Mouse (Mus musculus) lung, embryonic 16.5 days (tissue): ENCODE results near the gene Kctd17. TPM values are rescaled to one million over a fixed set of nuclear protein-coding genes. Genes with fewer than 3 reads are reported as not detected.

ENCODE experiments used
- ATAC-seq: fragments of 200-750 bp; cut with Nextera tagmentation; 2 replicates; pipeline ENCODE4 v1.8.0; 2017; ENCODE audit warnings: low read depth, mild to moderate bottlenecking, moderate library complexity
- H3K27ac ChIP-seq: fragments of 300-500 bp; sonication (generic); 2 replicates; pipeline ENCODE4 v1.5.1; 2014; ENCODE audit warnings: mild to moderate bottlenecking, control low read depth, low read length
- H3K27me3 ChIP-seq: fragments of 300-500 bp; sonication (generic); 2 replicates; pipeline ENCODE4 v1.6.1; 2014; ENCODE audit warnings: low read depth, low read length, mixed read lengths; ENCODE audit not compliant: control insufficient read depth, insufficient read depth
- H3K36me3 ChIP-seq: fragments of 300-500 bp; sonication (generic); 2 replicates; pipeline ENCODE4 v1.6.1; 2014; ENCODE audit warnings: low read length; ENCODE audit not compliant: control insufficient read depth, insufficient read depth
- H3K4me1 ChIP-seq: fragments of 300-500 bp; sonication (generic); replicated peaks from 2 replicates; pipeline ENCODE4 v1.6.1; 2014; ENCODE audit warnings: low read length, mixed read lengths; ENCODE audit not compliant: control insufficient read depth, insufficient read depth
- H3K4me2 ChIP-seq: fragments of 300-500 bp; sonication (generic); 2 replicates; pipeline ENCODE4 v1.6.1; 2014; ENCODE audit warnings: low read depth, low read length, control low read depth
- H3K4me3 ChIP-seq: fragments of 300-500 bp; sonication (generic); 2 replicates; pipeline ENCODE4 v1.5.1; 2014; ENCODE audit warnings: mild to moderate bottlenecking, low read length, control low read depth
- H3K9ac ChIP-seq: fragments of 300-500 bp; sonication (generic); 2 replicates; pipeline ENCODE4 v1.6.1; 2014; ENCODE audit warnings: low read length, control low read depth
- H3K9me3 ChIP-seq: fragments of 300-500 bp; sonication (generic); 2 replicates; pipeline ENCODE4 v1.6.1; 2016; ENCODE audit warnings: low read length; ENCODE audit not compliant: control insufficient read depth
- WGBS: fragments of 180-500 bp; shearing (Covaris S2); extraction: QIAGEN DNeasy Blood & Tissue Kit; methylation state at CpG from one replicate; pipeline ENCODE4 v1.1.7; 2014; 5-methylcytosine and 5-hydroxymethylcytosine counted together
- polyA plus RNA-seq: library from polyadenylated mRNA; unstranded; fragments of >200 nt; fragmentation: Nextera tagmentation; extraction: Ambion mirVana; gene quantifications from 2 replicates; pipeline ENCODE4 v1.2.1, GENCODE M21; 2015

The Kctd17 gene
- 32.1 and 37.0 TPM in 2 replicates for polyA plus RNA-seq

GRCm38 (mm10) chr15:78428391-78429138 is at the start of gene Kctd17:
TSS of gene Kctd17 (plus strand) at chr15:78428564.
- under 1% methylated on average over 48 of the region's 52 CpGs for WGBS
- H3K4me2 ChIP-seq, result peak within 1 kb of the TSS; percentile 65
- peak within 1 kb of the TSS; percentile 68 for H3K4me3 ChIP-seq

GRCm38 (mm10) chr15:78380208-78380607 is 48.2 kb upstream of the Kctd17 start:
- no peak overlapping the region for H3K9ac ChIP-seq
- 79% methylated on average over 2 of the region's 2 CpGs for WGBS
- H3K4me1 ChIP-seq, result peaks cover 11% of the 10 kb centered on the region
- H3K36me3 ChIP-seq, result no peaks in the 10 kb centered on the region
- H3K9me3 ChIP-seq, result 0 out of 2 replicates have a peak, but pooled peaks cover 3% of the 10 kb centered on the region
- ATAC-seq, result no peak
- H3K27ac ChIP-seq, result no peak overlapping the region
- H3K27me3 ChIP-seq, result no peaks in the 10 kb centered on the region
- H3K4me3 ChIP-seq, result no peak overlapping the region
- H3K4me2 ChIP-seq, result no peak overlapping the region

More at GRCm38 (mm10) chr15:78428391-78429138, at the start of gene Kctd17:
- Histone ChIP-seq H3K4me1 (peaks cover 7% of the 10 kb centered on the region), H3K36me3 (no peaks in the 10 kb centered on the region; the same call in 1 of the 2 replicates), H3K27ac (peak within 1 kb of the TSS; percentile 60), H3K9ac (peak within 1 kb of the TSS; percentile 79), H3K27me3 (no peaks in the 10 kb centered on the region; the same call in 1 of the 2 replicates), H3K9me3 (no peaks in the 10 kb centered on the region)
- peak; percentile 89 for ATAC-seq

GRCm38 (mm10) chr15:78380741-78381140 is 47.6 kb upstream of the Kctd17 start:
- Histone ChIP-seq H3K9ac (no peak overlapping the region), H3K4me3 (no peak overlapping the region)
- ATAC-seq, result no peak

DNA sequence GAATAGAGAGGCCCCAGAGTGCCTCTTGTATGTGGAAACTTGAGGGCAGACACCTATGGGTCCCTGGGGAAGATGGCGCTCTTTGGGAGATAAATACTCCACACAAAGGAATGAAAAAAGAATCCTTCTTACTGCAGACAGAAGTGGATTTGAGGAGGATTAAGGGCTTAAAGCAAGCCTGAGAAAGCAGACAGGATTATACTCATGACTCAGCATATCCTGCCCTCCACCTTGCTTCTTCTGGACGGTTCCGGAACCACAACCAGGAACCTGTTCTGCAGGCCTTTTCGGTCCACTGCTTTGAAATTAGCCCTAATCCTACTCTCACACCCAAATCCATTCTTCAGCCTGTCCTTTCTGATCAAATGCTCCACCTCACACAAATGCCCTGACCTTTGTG is 46.2 kb upstream of the Kctd17 start:
- H3K4me1 ChIP-seq, result peaks cover 11% of the 10 kb centered on the region
- 88% methylated on average over 4 of the region's 4 CpGs for WGBS
- H3K4me3 ChIP-seq, result no peak overlapping the region
- no peak overlapping the region for H3K9ac ChIP-seq
- no peaks in the 10 kb centered on the region for H3K36me3 ChIP-seq
- H3K4me2 ChIP-seq, result no peak overlapping the region
- 0 out of 2 replicates have a peak, but pooled peaks cover 3% of the 10 kb centered on the region for H3K9me3 ChIP-seq
- ATAC-seq, result no peak
- H3K27me3 ChIP-seq, result no peaks in the 10 kb centered on the region
- no peak overlapping the region for H3K27ac ChIP-seq

More at GRCm38 (mm10) chr15:78380741-78381140, 47.6 kb upstream of the Kctd17 start:
- peaks cover 11% of the 10 kb centered on the region for H3K4me1 ChIP-seq
- no peaks in the 10 kb centered on the region for H3K27me3 ChIP-seq
- WGBS, result 49% methylated on average over 4 of the region's 4 CpGs
- H3K27ac ChIP-seq, result no peak overlapping the region
- H3K36me3 ChIP-seq, result no peaks in the 10 kb centered on the region
- 0 out of 2 replicates have a peak, but pooled peaks cover 3% of the 10 kb centered on the region for H3K9me3 ChIP-seq
- no peak overlapping the region for H3K4me2 ChIP-seq

DNA sequence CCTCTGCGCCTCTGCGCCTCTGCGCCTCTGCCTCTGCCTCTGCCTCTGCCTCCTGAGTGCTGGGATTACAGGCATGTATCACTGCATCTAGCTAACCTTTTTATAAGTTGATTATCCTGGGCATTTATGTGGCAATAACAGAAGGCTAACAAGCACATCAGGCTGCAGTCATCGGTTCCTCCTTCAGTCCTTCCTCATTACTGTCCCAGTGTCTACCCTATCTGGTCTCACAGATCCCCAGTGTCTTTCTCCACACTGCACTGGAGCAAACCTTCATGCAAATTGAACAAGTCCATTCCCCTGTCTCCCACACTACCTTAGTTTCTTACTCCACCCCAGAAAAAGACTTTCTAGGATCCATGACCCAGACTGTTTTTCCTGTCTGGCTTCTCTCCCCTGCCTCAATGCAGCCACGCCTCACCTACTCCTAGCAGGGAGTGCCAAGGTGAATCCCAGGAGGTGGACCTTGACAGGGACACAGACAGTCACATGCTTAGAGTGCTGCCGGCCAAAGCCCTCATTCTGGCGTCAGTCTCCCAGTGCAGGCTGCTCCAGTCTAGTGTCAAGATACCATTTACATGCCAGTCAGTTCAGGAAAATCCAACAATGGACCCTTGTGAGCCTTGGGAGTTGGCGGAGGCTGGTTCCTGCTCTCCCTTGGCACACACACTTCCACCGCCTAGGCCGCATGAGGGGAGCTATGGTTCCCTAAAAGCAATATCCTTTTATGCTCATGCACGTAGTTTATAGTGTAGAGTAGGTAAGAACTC is 44.7 kb upstream of the Kctd17 start:
- H3K36me3 ChIP-seq, result no peaks in the 10 kb centered on the region
- H3K27ac ChIP-seq, result peak overlapping the region; percentile 71
- no peak overlapping the region for H3K9ac ChIP-seq
- peak; percentile 53 for ATAC-seq
- H3K9me3 ChIP-seq, result 0 out of 2 replicates have a peak, but pooled peaks cover 3% of the 10 kb centered on the region
- peaks cover 11% of the 10 kb centered on the region for H3K4me1 ChIP-seq
- H3K4me2 ChIP-seq, result no peak overlapping the region
- no peaks in the 10 kb centered on the region for H3K27me3 ChIP-seq
- WGBS, result 70% methylated on average over 11 of the region's 11 CpGs
- no peak overlapping the region for H3K4me3 ChIP-seq

GRCm38 (mm10) chr15:78384220-78385116 is 43.9 kb upstream of the Kctd17 start:
- Histone ChIP-seq H3K27me3 (no peaks in the 10 kb centered on the region), H3K4me2 (no peak overlapping the region), H3K4me1 (peaks cover 11% of the 10 kb centered on the region), H3K27ac (peak overlapping the region; percentile 71), H3K36me3 (no peaks in the 10 kb centered on the region), H3K9ac (no peak overlapping the region), H3K9me3 (no peaks in the 10 kb centered on the region), H3K4me3 (no peak overlapping the region)
- ATAC-seq, result no peak
- 50% methylated on average over 7 of the region's 7 CpGs for WGBS

DNA sequence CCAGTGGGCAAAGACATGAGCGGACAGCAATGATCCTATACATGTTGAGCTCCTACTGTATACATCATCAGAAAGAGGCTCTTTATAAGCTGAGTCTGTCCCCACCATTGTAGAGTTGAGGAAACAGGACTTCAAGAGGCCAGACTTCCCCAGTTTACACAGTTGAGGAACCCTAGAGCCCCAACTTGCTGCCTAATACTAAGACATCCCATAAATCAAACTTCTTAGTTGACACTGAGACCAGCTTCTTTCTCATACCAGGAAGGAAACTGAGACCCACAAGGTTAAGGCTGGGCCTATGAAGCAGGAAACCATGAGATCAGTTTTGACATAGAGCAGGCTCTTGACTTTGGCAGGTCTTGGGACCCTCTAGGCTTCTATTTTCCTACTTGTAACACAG is 42.8 kb upstream of the Kctd17 start:
- no peak for ATAC-seq
- Histone ChIP-seq H3K4me1 (peaks cover 11% of the 10 kb centered on the region), H3K27me3 (no peaks in the 10 kb centered on the region), H3K4me3 (no peak overlapping the region), H3K4me2 (no peak overlapping the region), H3K9me3 (no peaks in the 10 kb centered on the region), H3K9ac (no peak overlapping the region), H3K27ac (no peak overlapping the region), H3K36me3 (no peaks in the 10 kb centered on the region)
- WGBS, result 89% methylated on average over 1 of the region's 1 CpGs

DNA sequence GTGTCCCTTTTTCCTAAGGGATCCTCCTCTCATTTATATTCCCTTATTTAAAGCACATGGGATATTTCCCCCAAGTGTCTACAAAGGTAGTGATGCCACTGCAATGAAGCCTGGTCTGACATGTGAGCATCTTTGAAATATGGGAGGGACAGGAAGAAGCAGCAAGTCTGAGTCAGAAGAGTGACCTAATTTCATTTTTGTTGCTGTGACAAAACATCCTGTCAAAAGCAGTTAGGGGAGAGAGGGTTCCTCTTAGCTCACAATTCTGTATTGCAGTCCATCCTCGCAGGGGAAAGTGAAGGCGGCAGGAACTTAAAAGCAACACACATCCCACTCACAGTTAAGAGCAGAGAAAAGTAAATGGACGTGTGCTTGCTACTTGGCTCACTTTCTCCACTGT is 37.5 kb upstream of the Kctd17 start:
- no peaks in the 10 kb centered on the region for H3K36me3 ChIP-seq
- no peak for ATAC-seq
- H3K4me3 ChIP-seq, result no peak overlapping the region
- no peaks in the 10 kb centered on the region for H3K9me3 ChIP-seq
- H3K4me1 ChIP-seq, result no peaks in the 10 kb centered on the region
- H3K9ac ChIP-seq, result no peak overlapping the region
- H3K27me3 ChIP-seq, result no peaks in the 10 kb centered on the region
- H3K4me2 ChIP-seq, result no peak overlapping the region
- WGBS, result 76% methylated on average over 3 of the region's 3 CpGs
- no peak overlapping the region for H3K27ac ChIP-seq
